Mouse (Mus musculus): Measurements from ENCODE around the gene Gp1bb.

DNA sequence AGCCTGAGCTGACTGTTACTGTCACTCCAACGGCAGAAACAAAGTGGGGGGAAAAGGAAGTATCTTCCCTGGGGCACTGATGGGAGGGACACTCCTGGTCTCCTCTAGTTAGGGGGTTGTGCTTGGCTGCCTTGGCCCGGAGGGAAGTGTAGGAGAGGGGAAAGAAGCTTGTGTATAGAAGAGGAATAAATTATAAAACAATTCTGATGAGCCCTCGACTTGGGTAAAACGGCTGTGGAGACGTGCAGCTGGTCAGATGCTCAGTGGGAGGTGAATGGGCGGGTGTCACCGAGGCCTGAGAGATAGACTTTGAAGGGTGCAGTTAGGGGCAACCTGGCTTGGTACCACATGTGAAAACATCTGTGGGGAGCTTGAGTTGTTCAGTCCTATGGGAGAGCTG lies 8.9 kb upstream of the Gp1bb start:
- TF ChIP-seq CTCF (IDR thresholded peaks at IDR 0.05) (no peak), EP300 (IDR thresholded peaks at IDR 0.05) (no peak)
